Mouse (Mus musculus) CH12.LX (cell line): Measurements from ENCODE around the gene Tada2a. TPM values are rescaled to one million over a fixed set of nuclear protein-coding genes. Genes with fewer than 3 reads are reported as not detected.
A peak's percentile ranks its signal among the peaks of the same experiment; 100 is the strongest.

ENCODE experiments used
- DNase-seq: peaks from one replicate; pipeline ENCODE4 v3.0.0-alpha.2; 2013; ENCODE audit errors: extremely low read depth
- H3K27ac ChIP-seq: 2 replicates; pipeline ENCODE4 v1.5.1; 2012; ENCODE audit warnings: low read depth, mild to moderate bottlenecking, control low read depth, moderate library complexity; ENCODE audit not compliant: insufficient read depth
- H3K27me3 ChIP-seq: replicated peaks from 2 replicates; pipeline ENCODE3; 2012; ENCODE audit warnings: inconsistent platforms
- H3K36me3 ChIP-seq, 2 experiments: replicated peaks in 1 of 2; 2 replicates each; pipeline versions ENCODE3 to v1.6.1; 2012; ENCODE audit warnings: inconsistent platforms in 1 of 2, low read length in 1 of 2, mild to moderate bottlenecking in 1 of 2, mixed read lengths in 1 of 2, moderate library complexity in 1 of 2; ENCODE audit not compliant: control insufficient read depth in 1 of 2, insufficient read depth in 1 of 2
- H3K4me1 ChIP-seq, 2 experiments: 2 replicates each; pipeline ENCODE4 v1.6.1; 2012; ENCODE audit warnings: inconsistent platforms in 1 of 2, moderate library complexity in 1 of 2; ENCODE audit not compliant: insufficient read depth in 2 of 2, control insufficient read depth in 1 of 2
- H3K4me2 ChIP-seq: 2 replicates; pipeline ENCODE4 v1.6.1; 2012; ENCODE audit warnings: low read depth, mild to moderate bottlenecking, control low read depth; ENCODE audit not compliant: poor library complexity, insufficient read depth, severe bottlenecking
- H3K4me3 ChIP-seq, 3 experiments: fragments of 150-350 bp in 1 of 3; sonication (generic) in 1 of 3; replicated peaks in 1 of 3; 2 replicates each; pipeline versions ENCODE3 to v1.5.1; 2011 to 2012; ENCODE audit warnings: low read depth in 2 of 3, low read length in 2 of 3, mild to moderate bottlenecking in 2 of 3, moderate library complexity in 2 of 3, control low read depth in 1 of 3, improper control_type of control experiment in 1 of 3, inconsistent platforms in 1 of 3, mixed read lengths in 1 of 3; ENCODE audit not compliant: poor library complexity in 1 of 3
- H3K79me2 ChIP-seq: replicated peaks from 2 replicates; pipeline ENCODE4 v1.6.1; 2012; ENCODE audit warnings: mild to moderate bottlenecking, moderate library complexity; ENCODE audit not compliant: control insufficient read depth, poor library complexity, insufficient read depth, severe bottlenecking; ENCODE audit errors: extremely low read depth
- H3K9ac ChIP-seq: 2 replicates; pipeline ENCODE4 v1.6.1; 2012; ENCODE audit warnings: low read depth, mild to moderate bottlenecking, control low read depth, moderate library complexity; ENCODE audit not compliant: insufficient read depth
- H3K9me3 ChIP-seq: replicated peaks from 2 replicates; pipeline ENCODE3; 2012; ENCODE audit warnings: low read length, inconsistent platforms, mixed read lengths
- BHLHE40 ChIP-seq: IDR thresholded peaks from 2 replicates; pipeline ENCODE4 v1.6.1; 2011; ENCODE audit warnings: mild to moderate bottlenecking, low read depth, low read length, improper control_type of control experiment
- CHD1 ChIP-seq: IDR thresholded peaks from 2 replicates; pipeline ENCODE4 v1.6.1; 2012; ENCODE audit warnings: low read depth, low read length, improper control_type of control experiment, inconsistent platforms
- CHD2 ChIP-seq: IDR thresholded peaks from 2 replicates; pipeline ENCODE4 v1.6.1; 2011; ENCODE audit warnings: low read length, improper control_type of control experiment
- CTCF ChIP-seq, 2 experiments: IDR thresholded peaks in 1 of 2; conservative IDR thresholded peaks in 1 of 2; 2 replicates each; pipeline ENCODE4 v1.5.1; 2011 to 2012; ENCODE audit warnings: low read depth in 2 of 2, low read length in 2 of 2, improper control_type of control experiment in 1 of 2, inconsistent platforms in 1 of 2, mild to moderate bottlenecking in 1 of 2, moderate library complexity in 1 of 2
- E2F4 ChIP-seq: IDR thresholded peaks from 2 replicates; pipeline ENCODE4 v1.6.1; 2011; ENCODE audit warnings: low read depth, low read length, improper control_type of control experiment; ENCODE audit not compliant: insufficient replicate concordance
- ELF1 ChIP-seq: IDR thresholded peaks from 2 replicates; pipeline ENCODE4 v1.6.1; 2014; ENCODE audit warnings: low read depth, mild to moderate bottlenecking, inconsistent platforms, low read length, improper control_type of control experiment
- ETS1 ChIP-seq: conservative IDR thresholded peaks from 2 replicates; pipeline ENCODE4 v1.6.1; 2012; ENCODE audit warnings: low read depth, mild to moderate bottlenecking, inconsistent platforms, low read length, improper control_type of control experiment, moderate library complexity
- HCFC1 ChIP-seq: IDR thresholded peaks from 2 replicates; pipeline ENCODE4 v1.6.1; 2012; ENCODE audit warnings: low read depth, mild to moderate bottlenecking, inconsistent platforms, low read length, improper control_type of control experiment
- IRF4 ChIP-seq: IDR thresholded peaks from 2 replicates; pipeline ENCODE4 v1.6.1; 2014; ENCODE audit warnings: low read depth, mild to moderate bottlenecking, inconsistent platforms, low read length, improper control_type of control experiment
- JUN ChIP-seq: IDR thresholded peaks from 2 replicates; pipeline ENCODE4 v1.6.1; 2011; ENCODE audit warnings: low read depth, mild to moderate bottlenecking, low read length, improper control_type of control experiment, moderate library complexity; ENCODE audit not compliant: insufficient read depth
- JUND ChIP-seq: conservative IDR thresholded peaks from 2 replicates; pipeline ENCODE4 v1.6.1; 2011; ENCODE audit warnings: low read depth, low read length, improper control_type of control experiment
- MAFK ChIP-seq: IDR thresholded peaks from 2 replicates; pipeline ENCODE4 v1.6.1; 2011; ENCODE audit warnings: low read length, improper control_type of control experiment; ENCODE audit not compliant: insufficient replicate concordance
- MAX ChIP-seq: IDR thresholded peaks from 2 replicates; pipeline ENCODE4 v1.6.1; 2011; ENCODE audit warnings: low read length, improper control_type of control experiment
- MEF2A ChIP-seq: IDR thresholded peaks from 2 replicates; pipeline ENCODE4 v1.6.1; 2014; ENCODE audit warnings: low read depth, mild to moderate bottlenecking, inconsistent platforms, low read length, improper control_type of control experiment, borderline replicate concordance
- MYC ChIP-seq: IDR thresholded peaks from 2 replicates; pipeline ENCODE4 v1.6.1; 2011; ENCODE audit warnings: low read depth, mild to moderate bottlenecking, improper control_type of control experiment, low read length
- NELFE ChIP-seq: IDR thresholded peaks from 2 replicates; pipeline ENCODE4 v1.6.1; 2011; ENCODE audit warnings: low read depth, low read length, improper control_type of control experiment
- RAD21 ChIP-seq: IDR thresholded peaks from 2 replicates; pipeline ENCODE4 v1.6.1; 2011; ENCODE audit warnings: low read depth, mild to moderate bottlenecking, low read length, improper control_type of control experiment, moderate library complexity
- SIN3A ChIP-seq: IDR thresholded peaks from 2 replicates; pipeline ENCODE4 v1.6.1; 2012; ENCODE audit warnings: low read length, improper control_type of control experiment, inconsistent platforms
- SMC3 ChIP-seq: IDR thresholded peaks from 2 replicates; pipeline ENCODE4 v1.6.1; 2011; ENCODE audit warnings: low read depth, low read length, improper control_type of control experiment
- TBP ChIP-seq: conservative IDR thresholded peaks from 2 replicates; pipeline ENCODE4 v1.6.1; 2011; ENCODE audit warnings: low read depth, low read length, improper control_type of control experiment
- TCF12 ChIP-seq: IDR thresholded peaks from 2 replicates; pipeline ENCODE4 v1.6.1; 2014; ENCODE audit warnings: low read depth, mild to moderate bottlenecking, inconsistent platforms, low read length, improper control_type of control experiment
- UBTF ChIP-seq: IDR thresholded peaks from 2 replicates; pipeline ENCODE4 v1.6.1; 2012; ENCODE audit warnings: low read depth, mild to moderate bottlenecking, inconsistent platforms, low read length, improper control_type of control experiment, moderate library complexity
- USF2 ChIP-seq: conservative IDR thresholded peaks from 2 replicates; pipeline ENCODE4 v1.6.1; 2011; ENCODE audit warnings: low read depth, low read length, improper control_type of control experiment
- dilution Hi-C: fragments of 300-500 bp; cut with MboI; formaldehyde crosslinking; loops from 2 replicates; pipeline ENCODE4 v1.14.3; 2020; ENCODE audit warnings: low sequenced_read_pairs; ENCODE audit not compliant: extremely low pct_unique_long_range_greater_than_20kb, extremely low pct_ligation_motif_present
- in situ Hi-C: fragments of 300-500 bp; cut with MboI; formaldehyde crosslinking; loops from 3 replicates; pipeline ENCODE4 v1.14.3; 2019; ENCODE audit warnings: low sequenced_read_pairs, low pct_ligation_motif_present, low pct_unique_long_range_greater_than_20kb, mixed read lengths
- polyA plus RNA-seq: library from polyadenylated mRNA; unstranded; fragments of >175 nt; gene quantifications from 2 replicates; pipeline ENCODE4 v1.2.1, GENCODE M21; 2012; ENCODE audit warnings: low read depth; ENCODE audit not compliant: insufficient read length
- total RNA-seq, 2 experiments: library from RNA; depleted of rRNA; stranded (reverse); fragments of 300-350 nt in 1 of 2; fragments of >200 nt in 1 of 2; gene quantifications; 2 replicates each; pipeline ENCODE4 v1.2.3; 2012 to 2014

The Tada2a gene
- total and polyA plus RNA-seq, 3 experiments = 34.1 to 66.1 (median 37.5) TPM

DNA sequence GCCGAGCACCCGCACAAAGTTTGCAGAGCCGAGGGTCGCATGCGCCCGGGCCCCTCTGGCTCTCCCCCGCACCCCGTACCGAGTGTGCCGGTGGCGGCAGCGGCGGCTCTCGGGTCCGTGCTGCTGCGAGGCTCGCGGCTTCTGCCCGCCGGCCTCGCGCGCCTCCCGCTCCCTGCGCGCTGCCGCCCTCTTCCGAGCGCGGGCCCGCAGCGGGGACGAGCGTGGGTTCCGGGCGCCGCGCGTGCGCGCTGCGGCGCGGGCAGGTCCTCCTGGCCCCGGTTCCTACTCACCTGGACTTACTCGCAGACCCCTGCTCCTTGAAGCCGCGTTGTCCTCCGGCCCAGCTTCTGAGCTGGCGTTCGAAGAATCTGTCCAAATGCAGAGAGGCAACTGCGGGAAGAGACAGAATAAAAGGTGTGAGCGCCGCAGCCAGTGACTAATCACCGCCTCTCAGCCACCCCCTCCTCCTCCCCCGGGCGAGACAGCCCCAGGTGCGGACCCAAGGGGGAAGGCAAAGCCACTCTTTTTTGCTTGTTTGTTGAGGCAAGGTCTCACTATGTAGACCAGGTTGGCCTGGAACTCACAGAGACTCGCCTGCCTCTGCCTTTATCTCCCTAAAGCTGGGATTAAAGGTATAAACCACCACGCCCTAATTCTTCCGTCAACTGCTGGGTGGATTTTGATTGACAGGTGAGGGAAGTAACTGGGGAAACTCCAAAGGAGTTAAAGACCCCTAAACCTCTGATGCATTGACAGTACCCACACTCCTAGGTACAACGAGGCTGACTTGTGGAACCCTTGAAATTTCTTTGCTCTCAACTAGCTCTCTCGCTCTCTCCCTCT lies 61.0 kb downstream of the Tada2a start (continued):
- TF ChIP-seq SMC3 (no peak), MEF2A (no peak), USF2 (no peak), CTCF (conservative IDR thresholded peaks at IDR 0.05 in 1 of 2, IDR thresholded peaks at IDR 0.05 in 1 of 2; ENCODE audit: low read depth in 2 of 2, low read length in 2 of 2) (no peak)

DNA sequence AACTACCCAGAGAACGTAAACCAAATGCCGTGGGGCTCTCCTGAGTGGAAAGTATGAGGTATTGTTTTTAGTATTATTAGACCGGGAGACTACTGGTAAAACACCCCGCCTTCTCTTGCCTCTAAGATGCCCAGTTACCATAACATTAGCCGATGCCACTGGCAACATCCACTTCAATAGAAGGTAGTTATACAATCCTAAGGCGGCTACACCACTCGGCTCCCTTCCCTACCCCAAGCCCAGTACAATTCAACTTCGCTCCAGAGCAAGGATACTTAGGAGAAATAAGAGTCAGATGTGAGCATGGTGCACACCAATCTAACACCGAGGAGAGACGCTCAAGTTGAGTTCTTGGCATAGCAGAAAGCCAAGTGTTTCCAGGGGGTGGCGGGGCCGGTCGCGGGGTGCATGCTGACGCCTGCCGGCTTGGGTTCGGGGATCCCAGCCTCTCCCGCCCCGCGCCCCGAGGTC lies 61.6 kb downstream of the Tada2a start:
- dilution Hi-C loops = no loop called here
- H3K9ac ChIP-seq = peak overlapping the region; percentile 79
- in situ Hi-C loops = no loop called here
- TF ChIP-seq RAD21 (no peak), MEF2A (peak; percentile 88), CHD2 (no peak), TBP (0 out of 2 replicates have a peak, but pooled peaks have one; percentile 14), ETS1 (peak; percentile 93), JUN (peak; percentile 95), TCF12 (no peak; the same call in 1 of the 2 replicates), ELF1 (no peak), BHLHE40 (0 out of 2 replicates have a peak, but pooled peaks have one; percentile 26), IRF4 (peak; percentile 79), HCFC1 (no peak), MYC (no peak), JUND (peak; percentile 92), MAX (peak; percentile 62; the same call in 1 of the 2 replicates), CHD1 (0 out of 2 replicates have a peak, but pooled peaks have one; percentile 19), UBTF (peak; percentile 34; the same call in 1 of the 2 replicates), E2F4 (no peak), MAFK (no peak), CTCF (conservative IDR thresholded peaks at IDR 0.05 in 1 of 2, IDR thresholded peaks at IDR 0.05 in 1 of 2; ENCODE audit: low read depth in 2 of 2, low read length in 2 of 2) (no peak), SIN3A (peak; percentile 76), NELFE (no peak)
- H3K27me3 ChIP-seq = no peaks in the 10 kb centered on the region
- no peaks in the 10 kb centered on the region for H3K36me3 ChIP-seq
- peak; percentile 74 for DNase-seq
- H3K9me3 ChIP-seq = no peaks in the 10 kb centered on the region
- peak overlapping the region; percentile 91 for H3K4me2 ChIP-seq
- peak overlapping the region; percentile 64 to 76 (median 75) for H3K4me3 ChIP-seq
- peaks cover 16 to 75% of the 10 kb centered on the region in 2 experiments for H3K4me1 ChIP-seq
- H3K27ac ChIP-seq = peak overlapping the region; percentile 87
- peaks cover 35% of the 10 kb centered on the region for H3K79me2 ChIP-seq
